Mouse (Mus musculus) gastrocnemius, postnatal 10 days (tissue): Measurements from ENCODE around the gene Olfr161. TPM values are rescaled to one million over a fixed set of nuclear protein-coding genes. Genes with fewer than 3 reads are reported as not detected.
"Not testable (repeated sequence)": the region's sequence is repeated elsewhere in the genome, so short reads cannot be mapped to it uniquely, and the experiment has no call there.

ENCODE experiments used
- DNase-seq: peaks from one replicate; pipeline ENCODE4 v3.0.0; 2021; ENCODE audit warnings: mixed read lengths
- long read RNA-seq, 2 experiments: library from polyadenylated mRNA; stranded (forward); transcript quantifications; one replicate each; pipeline ENCODE4 v2.0.0; 2021
- total RNA-seq, 2 experiments: library from RNA; stranded (reverse); gene quantifications; 2 replicates each; pipeline ENCODE4 v1.2.3; 2021

Gene Olfr161
- total RNA-seq = not detected
- long read RNA-seq, experiment 1 = 0 reads
- long read RNA-seq, experiment 2 = 0 reads

GRCm38 (mm10) chr16:3590691-3591090 lies at the start of gene Olfr161:
Gene Olfr161 (plus strand): TSS chr16:3591042.
- no peak for DNase-seq

DNA sequence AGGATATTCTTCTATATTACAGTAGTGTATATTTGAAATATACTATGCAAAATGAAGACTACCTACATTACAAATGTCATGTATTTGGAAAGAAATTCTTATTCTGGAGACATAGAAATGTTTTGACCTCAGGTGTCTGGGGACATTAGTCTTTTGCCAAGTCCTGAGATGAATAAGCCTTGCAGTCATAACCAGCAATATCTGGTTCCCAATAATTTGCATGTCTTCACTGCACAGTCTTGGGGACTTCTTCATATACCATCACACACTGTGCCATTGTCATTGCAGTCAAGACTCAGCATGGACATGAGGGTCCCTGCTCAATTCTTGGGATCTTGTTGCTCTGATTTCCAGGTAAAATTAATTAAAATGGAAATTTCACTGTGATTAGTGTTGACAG lies 27.3 kb upstream of the Olfr161 start:
- no peak for DNase-seq

DNA sequence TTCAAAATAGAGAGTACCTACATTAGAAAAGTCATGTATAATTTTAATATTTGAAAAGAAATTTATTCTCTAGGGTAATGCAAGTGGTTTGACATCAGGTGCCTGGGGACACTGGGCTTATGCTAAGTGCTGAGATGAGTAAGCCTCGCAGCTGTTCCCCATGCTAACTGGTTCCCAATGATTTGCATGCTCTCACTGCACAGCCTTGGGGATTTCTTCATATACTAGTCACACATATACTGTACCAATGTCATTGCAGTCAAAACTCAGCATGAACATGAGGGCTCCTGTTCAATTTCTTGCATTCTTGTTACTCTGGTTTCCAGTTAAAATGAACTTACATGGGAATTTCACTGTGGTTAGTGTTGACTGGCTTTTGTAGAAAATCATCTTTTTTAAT lies 13.2 kb upstream of the Olfr161 start:
- DNase-seq = not testable (repeated sequence)

GRCm38 (mm10) chr16:3578227-3578848 lies 12.5 kb upstream of the Olfr161 start:
- not testable (repeated sequence) for DNase-seq

- not testable (repeated sequence) for DNase-seq
Observed at GRCm38 (mm10) chr16:3631376-3631775, 40.5 kb downstream of the Olfr161 start.

- not testable (repeated sequence) for DNase-seq
Observed at GRCm38 (mm10) chr16:3632572-3633361, 41.9 kb downstream of the Olfr161 start.

Other genes starting within 250 kb of the Olfr161 start
- not detected for gene Mefv, start 127.1 kb downstream of the Olfr161 start, total RNA-seq
- 10 to 100 TPM in 1 of 2 experiments, 1 to 10 TPM in 1; 9.2 to 11.9 TPM for gene Zfp263, start 153.1 kb downstream of the Olfr161 start, total RNA-seq
- not detected for gene Olfr15, start 239.8 kb downstream of the Olfr161 start, total RNA-seq